7 mouse cellular contexts compared by ENCODE assay signal in the genomic region with DNA sequence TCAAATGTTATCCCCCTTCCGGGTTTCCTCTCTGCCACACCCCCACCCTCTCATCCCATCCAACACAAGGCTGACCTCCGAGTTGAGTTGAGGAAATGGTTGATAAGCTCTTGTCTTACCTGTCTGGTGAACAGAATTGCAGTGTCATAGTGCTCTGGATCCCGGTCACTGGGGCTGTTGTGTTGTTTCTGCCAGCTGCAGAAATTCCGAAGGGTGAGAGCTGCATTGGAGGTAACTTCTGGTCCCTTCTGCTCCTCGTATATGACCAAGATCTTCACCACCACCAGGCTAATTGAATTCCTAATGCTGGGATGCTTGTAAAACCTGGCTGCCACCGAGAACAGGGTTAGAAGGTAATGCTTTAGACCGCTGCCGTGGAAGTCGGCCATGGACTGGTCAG. TPM values are rescaled to one million over a fixed set of nuclear protein-coding genes. Genes with fewer than 3 reads are reported as not detected.
DNase-seq lines count a peak whose midpoint lies in the region; ATAC-seq and TF ChIP-seq lines count a peak whose summit lies in the region.

No protein-coding gene starts in this region.

- no peaks in the 10 kb centered on the region for H3K27me3 ChIP-seq in forebrain, postnatal 0 days (ENCODE audit: insufficient read depth, low read length)
- no peaks in the 10 kb centered on the region for H3K27me3 ChIP-seq in limb, embryonic 14.5 days (ENCODE audit: control insufficient read depth, insufficient read depth, low read length)
- peaks cover 13% of the 10 kb centered on the region for H3K27me3 ChIP-seq in small intestine, adult 2 months (ENCODE audit: control insufficient read depth, insufficient read depth, low read length)

- no peaks in the 10 kb centered on the region for H3K4me1 ChIP-seq in forebrain, postnatal 0 days (ENCODE audit: insufficient read depth)
- peaks cover 13% of the 10 kb centered on the region for H3K4me1 ChIP-seq in limb, embryonic 14.5 days (ENCODE audit: control insufficient read depth, insufficient read depth, low read length)
- peaks cover 12% of the 10 kb centered on the region for H3K4me1 ChIP-seq in small intestine, adult 2 months (ENCODE audit: control insufficient read depth, insufficient read depth, insufficient read length, low read length)

- peak overlapping the region; percentile 81 for H3K4me3 ChIP-seq in layer of hippocampus, adult 2 months
- no peak overlapping the region for H3K4me3 ChIP-seq in forebrain, postnatal 0 days (ENCODE audit: low read depth, low read length)
- H3K4me3 ChIP-seq in limb, embryonic 14.5 days (replicated peaks; ENCODE audit: low read length) = peak overlapping the region; percentile 83
- H3K4me3 ChIP-seq in small intestine, adult 2 months (ENCODE audit: low read depth, low read length) = 0 out of 2 replicates have a peak overlapping the region, but pooled peaks have one; percentile 0

- H3K27ac ChIP-seq in layer of hippocampus, adult 2 months = peak overlapping the region; percentile 94; the same call in 1 of the 2 replicates
- H3K27ac ChIP-seq in forebrain, postnatal 0 days (ENCODE audit: low read depth, low read length) = no peak overlapping the region
- no peak overlapping the region for H3K27ac ChIP-seq in limb, embryonic 14.5 days (replicated peaks; ENCODE audit: low read depth, low read length)
- H3K27ac ChIP-seq in small intestine, adult 2 months (ENCODE audit: insufficient read depth, low read depth, low read length) = no peak overlapping the region

- H3K9me3 ChIP-seq in forebrain, postnatal 0 days (ENCODE audit: low read length) = no peaks in the 10 kb centered on the region
- H3K9me3 ChIP-seq in limb, embryonic 14.5 days (ENCODE audit: control insufficient read depth, low read length) = no peaks in the 10 kb centered on the region

- H3K4me2 ChIP-seq in forebrain, postnatal 0 days (ENCODE audit: low read depth) = peak overlapping the region; percentile 99; the same call in 1 of the 2 replicates
- H3K4me2 ChIP-seq in limb, embryonic 14.5 days (replicated peaks; ENCODE audit: low read depth, low read length, severe bottlenecking) = peak overlapping the region; percentile 84

- WGBS in forebrain, postnatal 0 days = 75% methylated on average over 9 of the region's 9 CpGs
- WGBS in limb, embryonic 14.5 days = 52% methylated on average over 9 of the region's 9 CpGs
- 41% methylated on average over 9 of the region's 9 CpGs for WGBS in small intestine, adult 2 months

- TF ChIP-seq CTCF in layer of hippocampus, adult 2 months (conservative IDR thresholded peaks at IDR 0.05) = no peak
- no peak for TF ChIP-seq CTCF in forebrain, postnatal 0 days (IDR thresholded peaks at IDR 0.05; ENCODE audit: low read depth)
- TF ChIP-seq CTCF in small intestine, adult 2 months (IDR thresholded peaks at IDR 0.05; ENCODE audit: extremely low read depth, insufficient read length, insufficient replicate concordance, low read depth, low read length) = no peak

- TF ChIP-seq POLR2A in limb, embryonic 14.5 days (IDR thresholded peaks at IDR 0.05; ENCODE audit: borderline replicate concordance, extremely low read depth, insufficient read depth, insufficient read length) = no peak
- no peak for TF ChIP-seq POLR2A in small intestine, adult 2 months (IDR thresholded peaks at IDR 0.05; ENCODE audit: low read depth, low read length)

- no peak for ATAC-seq in forebrain, postnatal 0 days
- ATAC-seq in limb, embryonic 14.5 days (ENCODE audit: low FRiP score, low read depth) = no peak

- H3K36me3 ChIP-seq in forebrain, postnatal 0 days (ENCODE audit: insufficient read depth) = peaks cover 12% of the 10 kb centered on the region; the same call in 1 of the 2 replicates
- H3K36me3 ChIP-seq in limb, embryonic 14.5 days (ENCODE audit: control insufficient read depth, insufficient read depth, low read length) = peaks cover 52% of the 10 kb centered on the region
- no peaks in the 10 kb centered on the region; the same call in 1 of the 2 replicates for H3K36me3 ChIP-seq in small intestine, adult 2 months (ENCODE audit: control insufficient read depth, insufficient read depth, low read length)

- H3K9ac ChIP-seq in forebrain, postnatal 0 days = no peak overlapping the region
- peak overlapping the region; percentile 25; the same call in 1 of the 2 replicates for H3K9ac ChIP-seq in limb, embryonic 14.5 days (ENCODE audit: low read depth, low read length, severe bottlenecking)

- no peak for DNase-seq in layer of hippocampus, adult 2 months (ENCODE audit: low spot score in 2 of 2)
- no peak for DNase-seq in layer of hippocampus, adult 9-11 months
- no peak for DNase-seq in forebrain, postnatal 0 days
- no peak for DNase-seq in limb, embryonic 14.5 days (ENCODE audit: low spot score)
- DNase-seq in thymus, postnatal 36 days = no peak
- no peak for DNase-seq in cerebellum, adult 8-10 months

RNA-seq across cellular contexts. Expression of a gene that starts 2.9 kb away (rescaled TPM):
- 10 to 100 TPM; 19.7 to 27.8 TPM for total RNA-seq in layer of hippocampus, adult 2 months (2021)
- 12.5 and 13.8 TPM in 2 replicates for total RNA-seq in forebrain, postnatal 0 days (2014; rRNA removed)
- 3.7 and 5.1 TPM in 2 replicates for polyA plus RNA-seq in forebrain, postnatal 0 days (2015; fragmentation: Nextera tagmentation; extraction: Ambion mirVana)
- polyA plus RNA-seq in limb, embryonic 14.5 days (2012; rRNA removed) = 43.1 and 60.4 TPM in 2 replicates
- 43.0 and 49.9 TPM in 2 replicates for polyA plus RNA-seq in limb, embryonic 14.5 days (2014; fragmentation: Nextera tagmentation; extraction: Ambion mirVana)
- polyA plus RNA-seq in small intestine, adult 2 months (2012; rRNA removed) = 3.1 and 4.6 TPM in 2 replicates
